Mouse (Mus musculus) embryonic facial prominence, embryonic 11.5 days (tissue): ENCODE measurements around the gene Lrrk1. TPM values are rescaled to one million over a fixed set of nuclear protein-coding genes. Genes with fewer than 3 reads are reported as not detected.
A peak's percentile ranks its signal among the peaks of the same experiment; 100 is the strongest.

Experiments used
- ATAC-seq: fragments of 200-750 bp; cut with Nextera tagmentation; replicated peaks from 2 replicates; pipeline ENCODE4 v1.8.0; 2017; ENCODE audit warnings: low read depth; ENCODE audit not compliant: insufficient number of reproducible peaks, low FRiP score, low TSS enrichment
- DNase-seq: peaks from one replicate; pipeline ENCODE4 v3.0.0-alpha.2; 2015; ENCODE audit warnings: low spot score
- H3K27ac ChIP-seq: fragments of 300-500 bp; sonication (generic); replicated peaks from 2 replicates; pipeline ENCODE4 v1.5.1; 2014; ENCODE audit warnings: mild to moderate bottlenecking, low read depth, low read length, control low read depth
- H3K27me3 ChIP-seq: fragments of 300-500 bp; sonication (generic); 2 replicates; pipeline ENCODE4 v1.6.1; 2014; ENCODE audit warnings: mild to moderate bottlenecking, low read length, moderate library complexity, mixed read lengths; ENCODE audit not compliant: control insufficient read depth, insufficient read depth
- H3K36me3 ChIP-seq: fragments of 300-500 bp; sonication (generic); replicated peaks from 2 replicates; pipeline ENCODE4 v1.6.1; 2014; ENCODE audit warnings: low read depth, mild to moderate bottlenecking, low read length, moderate library complexity, mixed read lengths; ENCODE audit not compliant: control insufficient read depth, insufficient read depth
- H3K4me1 ChIP-seq: fragments of 300-500 bp; sonication (generic); 2 replicates; pipeline ENCODE4 v1.6.1; 2014; ENCODE audit warnings: low read length, mixed read lengths; ENCODE audit not compliant: control insufficient read depth, insufficient read depth
- H3K4me2 ChIP-seq: fragments of 300-500 bp; sonication (generic); 2 replicates; pipeline ENCODE4 v1.6.1; 2014; ENCODE audit warnings: low read depth, mild to moderate bottlenecking, control low read depth, low read length, moderate library complexity
- H3K4me3 ChIP-seq: fragments of 300-500 bp; sonication (generic); 2 replicates; pipeline ENCODE4 v1.5.1; 2014; ENCODE audit warnings: low read depth, low read length, control low read depth
- H3K9ac ChIP-seq: fragments of 300-500 bp; sonication (generic); replicated peaks from 2 replicates; pipeline ENCODE4 v1.6.1; 2014; ENCODE audit warnings: mild to moderate bottlenecking, control low read depth, low read length
- H3K9me3 ChIP-seq: fragments of 300-500 bp; sonication (generic); replicated peaks from 2 replicates; pipeline ENCODE4 v1.6.1; 2016; ENCODE audit warnings: mild to moderate bottlenecking, low read length, inconsistent platforms, mixed read lengths; ENCODE audit not compliant: control insufficient read depth
- WGBS: fragments of 180-500 bp; shearing (Covaris S2); extraction: QIAGEN DNeasy Blood & Tissue Kit; methylation state at CpG from one replicate; pipeline ENCODE4 v1.1.7; 2014; 5-methylcytosine and 5-hydroxymethylcytosine counted together
- polyA plus RNA-seq: library from polyadenylated mRNA; unstranded; fragments of >200 nt; fragmentation: Nextera tagmentation; extraction: Ambion mirVana; gene quantifications from 2 replicates; pipeline ENCODE4 v1.2.1, GENCODE M21; 2014

Lrrk1 gene
- polyA plus RNA-seq, 1 experiment from 2014 or later: 3.1 TPM

DNA sequence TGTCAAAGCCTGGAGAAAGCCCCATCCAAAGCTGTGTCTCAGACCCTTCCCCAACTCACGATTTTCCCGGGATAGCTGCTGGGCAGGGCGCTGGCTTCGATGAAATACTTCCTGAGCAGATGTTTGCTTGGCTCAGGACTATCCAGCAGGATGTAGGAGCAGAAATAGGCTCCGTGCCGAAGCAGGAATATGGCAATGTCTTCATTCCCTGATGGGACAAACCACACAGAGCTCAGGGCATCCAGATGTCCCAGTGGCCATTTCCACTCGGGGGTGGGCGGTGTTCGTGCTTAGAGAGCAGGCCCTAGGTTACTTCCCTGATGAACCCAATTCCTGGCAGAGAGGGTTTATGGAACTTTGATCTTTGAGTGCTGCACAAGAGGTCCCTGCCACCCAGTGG, 57.5 kb downstream of the Lrrk1 start:
- whole genome bisulfite sequencing: 79% methylated on average over 9 of the region's 9 CpGs
- H3K9ac ChIP-seq: no peak overlapping the region
- H3K9me3 ChIP-seq: no peaks in the 10 kb centered on the region
- H3K36me3 ChIP-seq: no peaks in the 10 kb centered on the region
- H3K4me2 ChIP-seq: no peak overlapping the region
- H3K27me3 ChIP-seq: no peaks in the 10 kb centered on the region
- no peak for DNase-seq
- no peak overlapping the region for H3K4me3 ChIP-seq
- ATAC-seq: no peak
- no peak overlapping the region for H3K27ac ChIP-seq
- no peaks in the 10 kb centered on the region for H3K4me1 ChIP-seq

DNA sequence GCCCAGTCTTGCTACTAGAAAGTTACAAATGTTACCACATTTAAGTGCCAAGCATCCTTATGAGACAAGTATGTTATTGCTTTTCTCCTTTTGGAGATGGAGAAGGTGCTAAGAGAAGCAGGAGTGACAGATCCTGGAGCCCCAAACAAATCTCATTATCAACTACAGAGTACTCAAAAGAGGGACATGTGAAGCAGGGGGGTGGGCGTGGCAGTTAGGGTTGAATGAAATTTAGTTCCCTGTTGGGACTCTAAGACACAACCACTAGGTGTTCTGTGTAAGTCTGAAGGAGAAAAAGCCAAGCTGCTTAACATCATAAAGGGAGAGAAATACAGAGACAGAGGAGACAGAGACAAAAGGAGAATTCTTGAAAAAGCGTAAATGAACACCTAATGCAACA, 60.6 kb downstream of the Lrrk1 start:
- H3K27ac ChIP-seq: no peak overlapping the region
- H3K27me3 ChIP-seq: no peaks in the 10 kb centered on the region
- no peaks in the 10 kb centered on the region for H3K9me3 ChIP-seq
- no peak overlapping the region for H3K4me2 ChIP-seq
- H3K9ac ChIP-seq: no peak overlapping the region
- no peak overlapping the region for H3K4me3 ChIP-seq
- ATAC-seq (no peak), DNase-seq (no peak)
- H3K4me1 ChIP-seq: no peaks in the 10 kb centered on the region
- WGBS: 85% methylated on average over 2 of the region's 2 CpGs
- H3K36me3 ChIP-seq: no peaks in the 10 kb centered on the region

- Histone ChIP-seq H3K36me3 (no peaks in the 10 kb centered on the region), H3K27me3 (no peaks in the 10 kb centered on the region), H3K9ac (no peak overlapping the region), H3K9me3 (no peaks in the 10 kb centered on the region), H3K4me2 (no peak overlapping the region), H3K4me3 (no peak overlapping the region), H3K27ac (no peak overlapping the region), H3K4me1 (no peaks in the 10 kb centered on the region)
- ATAC-seq (no peak), DNase-seq (no peak)
- WGBS: 57% methylated on average over 3 of the region's 3 CpGs
Observed at GRCm38 (mm10) chr7:66325419-66326053, 62.6 kb downstream of the Lrrk1 start.

DNA sequence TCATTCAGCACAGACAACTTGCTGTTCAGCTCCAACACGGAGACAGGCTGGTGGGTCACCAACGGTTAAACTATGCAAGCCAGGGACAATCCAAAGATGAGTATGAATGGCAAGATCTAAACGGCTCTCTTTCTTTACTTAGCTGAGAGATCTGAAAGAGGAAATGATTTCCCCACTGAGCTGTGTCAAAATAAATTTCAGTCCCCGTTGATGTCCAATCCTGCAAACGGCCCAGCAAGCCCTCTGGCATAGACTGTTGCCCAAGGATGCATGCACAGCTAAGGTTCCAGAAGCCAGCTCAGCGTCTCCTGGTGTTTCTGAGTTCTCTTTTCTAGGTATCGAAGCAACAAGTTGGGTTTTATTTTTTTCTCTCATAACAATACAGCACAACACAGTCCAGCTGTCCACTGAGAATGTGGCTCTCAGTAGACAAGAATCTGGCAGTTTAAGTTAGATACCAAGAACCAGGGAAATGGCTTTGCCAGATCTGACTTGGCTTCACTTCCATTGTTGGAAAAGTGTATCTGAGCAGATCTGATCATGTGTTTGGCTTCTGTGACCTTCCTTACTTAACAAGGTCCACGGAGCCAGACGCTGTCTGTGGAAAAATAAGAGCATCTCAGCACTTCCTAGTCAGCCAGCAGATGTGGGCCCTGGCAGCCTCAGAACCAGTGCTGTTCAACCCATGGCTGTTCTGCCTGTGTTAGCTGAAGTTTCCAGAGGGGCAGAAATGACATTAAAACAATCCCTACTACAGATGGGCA, 64.7 kb downstream of the Lrrk1 start:
- no peak overlapping the region for H3K27ac ChIP-seq
- H3K27me3 ChIP-seq: no peaks in the 10 kb centered on the region
- no peak overlapping the region for H3K4me3 ChIP-seq
- H3K36me3 ChIP-seq: no peaks in the 10 kb centered on the region
- H3K4me1 ChIP-seq: no peaks in the 10 kb centered on the region
- H3K9me3 ChIP-seq: no peaks in the 10 kb centered on the region
- no peak for DNase-seq
- WGBS: 65% methylated on average over 9 of the region's 9 CpGs
- H3K9ac ChIP-seq: no peak overlapping the region
- no peak for ATAC-seq
- no peak overlapping the region for H3K4me2 ChIP-seq

DNA sequence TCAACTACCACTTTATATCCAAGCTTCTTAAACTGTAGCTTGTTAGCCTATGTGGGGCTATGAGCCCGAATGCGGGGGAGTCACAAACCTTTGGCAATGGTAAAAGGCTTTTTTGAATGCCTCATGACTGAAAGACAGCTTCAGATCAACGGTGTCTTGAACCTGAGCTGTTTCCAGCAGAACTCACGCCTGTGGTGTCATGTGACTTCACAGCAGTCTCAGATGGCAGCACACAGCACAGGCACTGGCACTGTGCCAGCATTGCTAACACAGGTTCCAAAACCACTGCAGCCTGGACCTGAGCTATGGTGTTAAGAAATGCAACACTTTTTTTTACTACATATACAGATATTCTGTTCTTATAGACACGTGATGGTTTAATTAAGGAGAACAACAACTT, 67.2 kb downstream of the Lrrk1 start:
- H3K9ac ChIP-seq: no peak overlapping the region
- no peaks in the 10 kb centered on the region for H3K4me1 ChIP-seq
- no peaks in the 10 kb centered on the region for H3K36me3 ChIP-seq
- H3K9me3 ChIP-seq: no peaks in the 10 kb centered on the region
- H3K27ac ChIP-seq: no peak overlapping the region
- no peak overlapping the region for H3K4me2 ChIP-seq
- 58% methylated on average over 5 of the region's 5 CpGs for WGBS
- no peaks in the 10 kb centered on the region for H3K27me3 ChIP-seq
- ATAC-seq (no peak), DNase-seq (peak; percentile 71)
- H3K4me3 ChIP-seq: no peak overlapping the region

GRCm38 (mm10) chr7:66318147-66318546, 70.0 kb downstream of the Lrrk1 start:
- DNase-seq (no peak), ATAC-seq (no peak)
- H3K36me3 ChIP-seq: no peaks in the 10 kb centered on the region
- WGBS: 86% methylated on average over 6 of the region's 6 CpGs
- no peaks in the 10 kb centered on the region; the same call in 1 of the 2 replicates for H3K9me3 ChIP-seq
- H3K4me3 ChIP-seq: no peak overlapping the region
- no peak overlapping the region for H3K4me2 ChIP-seq
- H3K4me1 ChIP-seq: no peaks in the 10 kb centered on the region
- no peak overlapping the region for H3K27ac ChIP-seq
- no peaks in the 10 kb centered on the region for H3K27me3 ChIP-seq
- no peak overlapping the region for H3K9ac ChIP-seq

DNA sequence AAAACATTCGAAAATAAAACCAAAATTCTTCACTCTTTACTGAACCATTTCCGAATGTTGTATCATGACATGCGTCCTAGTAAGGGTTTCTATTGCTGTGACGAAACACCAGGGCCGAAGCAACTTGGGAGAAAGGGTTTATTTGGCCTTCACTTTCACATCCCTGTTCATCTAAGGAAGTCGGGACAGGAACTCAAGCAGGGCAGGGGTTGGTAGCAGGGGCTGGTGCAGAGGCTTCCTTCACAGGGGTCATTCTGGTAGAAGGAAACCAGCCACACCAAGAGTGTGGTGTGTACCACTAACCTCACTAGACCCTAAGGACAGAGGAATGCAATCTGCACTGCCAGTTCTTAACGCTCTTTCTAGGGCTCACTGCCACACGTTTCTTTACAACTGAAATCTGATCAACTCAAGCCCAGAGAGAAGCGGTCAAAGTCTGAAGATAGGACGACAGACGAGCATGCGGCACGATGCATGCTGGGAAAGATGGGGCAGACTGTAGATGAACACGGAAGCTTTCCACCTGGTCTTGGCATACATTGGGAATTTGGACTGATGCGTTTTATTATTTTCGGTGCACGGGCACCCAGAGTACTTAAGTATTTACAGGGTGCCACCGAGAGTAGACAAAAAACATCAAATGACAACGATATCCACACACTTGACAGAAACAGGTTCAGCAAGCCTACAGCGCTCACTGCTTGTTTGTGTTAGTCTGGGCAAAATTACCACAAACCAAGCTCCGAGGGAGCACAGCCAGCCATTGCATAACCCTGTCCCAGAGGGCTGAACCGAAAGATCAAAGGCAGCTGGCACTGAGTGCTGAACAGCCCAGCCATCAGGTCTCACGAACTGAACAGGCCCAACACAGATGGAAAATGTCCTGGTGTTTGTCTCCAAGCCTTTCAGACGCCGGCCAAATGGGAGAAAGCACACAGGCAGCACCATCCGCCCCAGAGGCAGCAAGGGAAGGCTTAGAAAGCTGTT, 77.2 kb downstream of the Lrrk1 start:
- ATAC-seq: no peak
- WGBS: 79% methylated on average over 26 of the region's 26 CpGs
- Histone ChIP-seq H3K4me1 (no peaks in the 10 kb centered on the region), H3K9ac (no peak overlapping the region), H3K9me3 (no peaks in the 10 kb centered on the region; the same call in 1 of the 2 replicates), H3K4me3 (no peak overlapping the region), H3K4me2 (no peak overlapping the region), H3K36me3 (no peaks in the 10 kb centered on the region), H3K27ac (no peak overlapping the region), H3K27me3 (no peaks in the 10 kb centered on the region)
- peak; percentile 19 for DNase-seq
